Mouse (Mus musculus) activated CD4-positive, CD25-positive, alpha-beta regulatory T cell (primary cell): ENCODE results near the gene Gpr137b. TPM values are rescaled to one million over a fixed set of nuclear protein-coding genes. Genes with fewer than 3 reads are reported as not detected.

Experiments
- polyA plus RNA-seq, 2 experiments: library from polyadenylated mRNA; unstranded; fragments of 100-300 nt; shearing (Covaris generic); gene quantifications; one replicate each; pipeline ENCODE4 v1.2.1; 2017

The Gpr137b gene
- polyA plus RNA-seq: 1 to 10 TPM; 5.1 to 5.4 TPM

GRCm38 (mm10) chr13:13393228-13394095 is at the start of gene Gpr137b:
TSS of gene Gpr137b (minus strand) at chr13:13394014.

GRCm38 (mm10) chr13:13437460-13438015 is 43.7 kb upstream of the Gpr137b start, which contains the start of gene Nid1:
TSS of gene Nid1 (plus strand) at chr13:13437551.

Other genes with a start within 250 kb of the Gpr137b start
- gene Prl2c5, start 211.3 kb downstream of the Gpr137b start, polyA plus RNA-seq: under 1 TPM in 1 of 2 experiments, not detected in 1; 0.80 TPM
- under 1 TPM in 1 of 2 experiments, not detected in 1; 0.05 TPM for gene Nid1, start 43.5 kb upstream of the Gpr137b start, polyA plus RNA-seq
- 10 to 100 TPM; 15.8 to 19.7 TPM for gene Lyst, start 196.4 kb upstream of the Gpr137b start, polyA plus RNA-seq